Mouse (Mus musculus): Measurements from ENCODE around the gene Mrpl52.

DNA sequence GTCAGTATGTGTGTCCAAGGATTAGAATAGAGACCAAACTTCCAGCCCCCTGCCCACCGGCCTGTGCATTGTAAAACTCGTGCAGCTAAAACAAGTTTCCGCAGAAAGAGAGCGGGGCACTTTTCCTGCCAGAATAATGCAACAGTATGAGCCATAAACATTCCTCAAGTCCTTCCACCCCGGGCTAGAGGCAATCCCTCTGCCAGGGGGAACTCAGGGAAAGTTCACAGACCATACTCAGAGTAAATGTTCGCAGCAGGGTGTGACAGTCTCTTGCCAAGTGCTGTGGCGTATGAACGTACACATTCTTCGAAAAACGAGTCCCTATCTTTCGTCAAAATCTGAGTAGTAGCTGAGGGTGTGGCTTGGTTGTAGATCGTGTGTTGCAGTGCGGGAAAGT, 47.1 kb upstream of the Mrpl52 start:
- no peak for TF ChIP-seq GATA1 (IDR thresholded peaks at IDR 0.05; ENCODE audit: low read length)
- no peak for TF ChIP-seq TAL1 (IDR thresholded peaks at IDR 0.05; ENCODE audit: low read length)
